Mouse (Mus musculus) liver, embryonic 14.5 days (tissue): Measurements from ENCODE around the gene Rbm4b. TPM values are rescaled to one million over a fixed set of nuclear protein-coding genes. Genes with fewer than 3 reads are reported as not detected.
"Not testable (repeated sequence)": the region's sequence is repeated elsewhere in the genome, so short reads cannot be mapped to it uniquely, and the experiment has no call there.

ENCODE experiments used
- ATAC-seq: fragments of 200-750 bp; cut with Nextera tagmentation; 2 replicates; pipeline ENCODE4 v1.8.0; 2017; ENCODE audit warnings: moderate number of reproducible peaks, mild to moderate bottlenecking, moderate library complexity; ENCODE audit not compliant: insufficient read depth
- DNase-seq, 3 experiments: peaks; one replicate each; pipeline ENCODE4 v3.0.0-alpha.2; 2012 to 2013; ENCODE audit warnings: low read depth in 3 of 3, low spot score in 3 of 3
- H3K27ac ChIP-seq: fragments of 300-500 bp; sonication (generic); 2 replicates; pipeline ENCODE4 v1.5.1; 2014; ENCODE audit warnings: moderate library complexity, mild to moderate bottlenecking, control low read depth, inconsistent platforms
- H3K27me3 ChIP-seq: fragments of 300-500 bp; sonication (generic); 2 replicates; pipeline ENCODE4 v1.6.1; 2014; ENCODE audit warnings: mild to moderate bottlenecking, low read length, moderate library complexity; ENCODE audit not compliant: control insufficient read depth, insufficient read depth
- H3K36me3 ChIP-seq: fragments of 300-500 bp; sonication (generic); replicated peaks from 2 replicates; pipeline ENCODE4 v1.6.1; 2014; ENCODE audit warnings: low read depth; ENCODE audit not compliant: control insufficient read depth, insufficient read depth
- H3K4me1 ChIP-seq, 2 experiments: fragments of 200-500 bp in 1 of 2; fragments of 300-500 bp in 1 of 2; sonication (generic) in 1 of 2; replicated peaks; 2 replicates each; pipeline ENCODE4 v1.6.1; 2012 to 2014; ENCODE audit warnings: antibody characterized with exemption in 1 of 2, inconsistent platforms in 1 of 2, low read length in 1 of 2; ENCODE audit not compliant: control insufficient read depth in 2 of 2, insufficient read depth in 2 of 2
- H3K4me2 ChIP-seq: fragments of 300-500 bp; sonication (generic); 2 replicates; pipeline ENCODE4 v1.6.1; 2014; ENCODE audit warnings: low read depth, mild to moderate bottlenecking, control low read depth, moderate library complexity
- H3K4me3 ChIP-seq, 2 experiments: fragments of 200-500 bp in 1 of 2; fragments of 300-500 bp in 1 of 2; sonication (generic) in 1 of 2; 2 replicates each; pipeline ENCODE4 v1.5.1; 2012 to 2014; ENCODE audit warnings: low read depth in 2 of 2, low read length in 2 of 2, mild to moderate bottlenecking in 2 of 2, control low read depth in 1 of 2, inconsistent platforms in 1 of 2, moderate library complexity in 1 of 2; ENCODE audit not compliant: insufficient read depth in 1 of 2
- H3K9ac ChIP-seq: fragments of 300-500 bp; sonication (generic); replicated peaks from 2 replicates; pipeline ENCODE4 v1.6.1; 2014; ENCODE audit warnings: mild to moderate bottlenecking, control low read depth, moderate library complexity
- H3K9me3 ChIP-seq: fragments of 300-500 bp; sonication (generic); 2 replicates; pipeline ENCODE4 v1.6.1; 2016; ENCODE audit warnings: low read length, mixed read lengths; ENCODE audit not compliant: control insufficient read depth
- CTCF ChIP-seq: IDR thresholded peaks from 2 replicates; pipeline ENCODE4 v1.5.1; 2016; ENCODE audit warnings: antibody characterized with exemption, low read depth, control low read depth
- EP300 ChIP-seq: IDR thresholded peaks from 2 replicates; pipeline ENCODE4 v1.6.1; 2016; ENCODE audit warnings: antibody characterized with exemption, low read depth
- WGBS: fragments of 180-500 bp; shearing (Covaris S2); extraction: QIAGEN DNeasy Blood & Tissue Kit; methylation state at CpG from one replicate; pipeline ENCODE4 v1.1.7; 2014; ENCODE audit not compliant: insufficient replicate concordance; 5-methylcytosine and 5-hydroxymethylcytosine counted together
- polyA plus RNA-seq, 2 experiments: library from polyadenylated mRNA; depleted of rRNA in 1 of 2; stranded (reverse) in 1 of 2; unstranded in 1 of 2; fragments of >200 nt; fragmentation: Nextera tagmentation in 1 of 2; extraction: Ambion mirVana in 1 of 2; gene quantifications; 2 replicates each; pipeline versions ENCODE4 v1.2.1 to v1.2.3; 2012 to 2014

The Rbm4b gene
- polyA plus RNA-seq, 2 experiments: 3.4 to 8.4 TPM

DNA sequence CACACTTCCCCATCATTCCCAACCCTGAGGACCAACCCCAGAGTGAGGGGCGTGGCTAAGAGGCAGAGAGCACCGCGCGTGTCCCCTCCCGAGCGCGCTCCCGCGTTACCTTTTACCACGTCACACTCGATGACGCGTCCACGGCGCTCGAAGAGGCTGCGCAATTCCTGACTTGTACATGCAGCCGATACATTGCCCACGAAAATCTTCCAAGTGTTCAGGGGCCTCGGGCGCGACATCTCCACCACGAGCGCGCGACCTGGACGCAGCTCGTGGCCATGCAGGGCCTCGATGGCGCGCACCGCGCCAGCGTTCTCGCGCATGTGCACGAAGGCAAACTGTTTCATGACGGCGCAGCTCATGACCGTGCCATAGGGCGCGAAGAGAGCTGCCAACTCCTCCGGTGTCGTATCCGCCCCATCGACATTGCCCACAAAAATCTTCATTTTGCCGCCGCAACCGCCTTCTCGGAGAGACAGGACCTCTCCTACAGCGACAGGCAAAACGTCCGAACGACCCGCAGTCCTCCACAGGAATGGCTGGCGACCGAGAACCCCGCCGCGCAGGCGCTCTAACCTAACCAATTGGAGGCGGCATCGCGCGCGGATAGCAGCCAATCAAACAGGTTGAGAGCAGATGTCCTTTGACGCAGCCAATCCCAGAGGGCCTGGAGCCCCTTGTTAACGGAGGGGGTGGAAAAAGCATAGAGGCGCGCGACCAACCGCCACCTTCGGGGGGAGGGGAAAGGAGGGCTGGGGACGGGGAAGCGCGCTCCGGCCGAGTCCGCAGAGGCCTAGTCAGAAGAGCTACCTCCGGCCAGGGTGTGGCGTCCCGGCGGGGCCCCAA is 55.0 kb downstream of the Rbm4b start, which contains the start of the genes Gm21992 and Rbm14:
Gm21992 (minus strand) TSS at position 550 of the 846 bp plus-strand sequence.
Rbm14 (minus strand) TSS at position 572 of the 846 bp plus-strand sequence.
- peak; percentile 97 for ATAC-seq
- no peaks in the 10 kb centered on the region for H3K27me3 ChIP-seq

GRCm38 (mm10) chr19:4811909-4812242 is 55.6 kb downstream of the Rbm4b start:
- H3K27me3 ChIP-seq: no peaks in the 10 kb centered on the region

More for the DNA sequence above, 55.0 kb downstream of the Rbm4b start, which contains the start of the genes Gm21992 and Rbm14:
- H3K36me3 ChIP-seq: peaks cover 6% of the 10 kb centered on the region; the same call in 1 of the 2 replicates
- TF ChIP-seq EP300 (peak; percentile 39; the same call in 1 of the 2 replicates), CTCF (peak; percentile 26)
- DNase-seq: peak; percentile 98 to 99 (median 99)
- peak within 1 kb of the TSS; percentile 87 for H3K9ac ChIP-seq
- peak within 1 kb of the TSS; percentile 92 for H3K27ac ChIP-seq
- peaks cover 14 to 20% of the 10 kb centered on the region in 2 experiments for H3K4me1 ChIP-seq
- H3K4me3 ChIP-seq: peak within 1 kb of the TSS; percentile 74 to 83
- WGBS: under 1% methylated on average over 83 of the region's 83 CpGs
- H3K4me2 ChIP-seq: peak within 1 kb of the TSS; percentile 99
- no peaks in the 10 kb centered on the region for H3K9me3 ChIP-seq

DNA sequence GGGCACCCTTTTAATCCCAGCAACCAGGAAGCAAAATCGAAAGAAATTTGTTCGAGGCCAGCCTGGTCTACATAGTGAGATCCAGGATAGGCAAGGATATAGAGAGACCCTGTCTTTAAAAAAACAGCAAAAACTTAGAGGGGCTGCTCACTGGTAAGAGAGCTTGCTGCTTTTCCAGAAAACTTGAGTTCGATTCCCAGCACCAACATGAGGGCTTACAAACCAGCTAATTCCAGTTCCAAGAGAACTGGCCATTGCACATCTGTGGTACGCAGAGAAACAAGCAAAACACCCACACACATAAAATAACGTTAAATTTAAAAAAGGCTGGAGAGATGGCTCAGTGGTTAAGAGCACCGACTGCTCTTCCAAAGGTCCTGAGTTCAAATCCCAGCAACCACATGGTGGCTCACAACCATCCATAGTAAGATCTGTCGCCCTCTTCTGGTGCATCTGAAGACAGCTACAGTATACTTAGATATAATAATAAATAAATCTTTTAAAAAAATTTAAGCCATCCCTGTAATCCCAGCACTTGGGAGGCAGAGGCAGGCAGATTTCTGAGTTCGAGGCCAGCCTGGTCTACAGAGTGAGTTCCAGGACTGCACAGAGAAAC is 56.1 kb downstream of the Rbm4b start:
- not testable (repeated sequence) for H3K27me3 ChIP-seq, ATAC-seq, DNase-seq, H3K36me3 ChIP-seq, H3K9me3 ChIP-seq
- Histone ChIP-seq H3K4me1 (peaks cover 14 to 20% of the 10 kb centered on the region in 2 experiments), H3K27ac (peak overlapping the region; percentile 87), H3K9ac (peak overlapping the region; percentile 84), H3K4me2 (peak overlapping the region; percentile 81), H3K4me3 (peak overlapping the region; percentile 74 to 83)
- peak; percentile 44 for TF ChIP-seq CTCF
- WGBS: 62% methylated on average over 8 of the region's 8 CpGs

More at GRCm38 (mm10) chr19:4811909-4812242, 55.6 kb downstream of the Rbm4b start:
- peak overlapping the region; percentile 84 for H3K9ac ChIP-seq
- H3K27ac ChIP-seq: peak overlapping the region; percentile 87
- H3K36me3 ChIP-seq: peaks cover 6% of the 10 kb centered on the region; the same call in 1 of the 2 replicates
- no peak for TF ChIP-seq CTCF
- TF ChIP-seq EP300: no peak
- H3K4me2 ChIP-seq: peak overlapping the region; percentile 81
- peaks cover 14 to 20% of the 10 kb centered on the region in 2 experiments for H3K4me1 ChIP-seq
- peak overlapping the region; percentile 74 to 83 for H3K4me3 ChIP-seq
- DNase-seq (no peak), ATAC-seq (peak; percentile 27; the same call in 1 of the 2 replicates)
- WGBS: 3% methylated on average over 12 of the region's 12 CpGs
- no peaks in the 10 kb centered on the region for H3K9me3 ChIP-seq

GRCm38 (mm10) chr19:4813015-4813414 is 56.7 kb downstream of the Rbm4b start:
- H3K9me3 ChIP-seq: no peaks in the 10 kb centered on the region
- TF ChIP-seq CTCF (peak; percentile 65), EP300 (no peak)
- no peak for DNase-seq

More at GRCm38 (mm10) chr19:4813015-4813414, 56.7 kb downstream of the Rbm4b start:
- peaks cover 14 to 18% of the 10 kb centered on the region in 2 experiments for H3K4me1 ChIP-seq
- H3K9ac ChIP-seq: no peak overlapping the region
- no peak overlapping the region for H3K27ac ChIP-seq
- peaks cover under 1% of the 10 kb centered on the region; the same call in 1 of the 2 replicates for H3K36me3 ChIP-seq
- no peaks in the 10 kb centered on the region for H3K27me3 ChIP-seq
- no peak for ATAC-seq
- H3K4me2 ChIP-seq: no peak overlapping the region
- WGBS: 74% methylated on average over 6 of the region's 6 CpGs
- H3K4me3 ChIP-seq: no peak overlapping the region

Other genes starting within 250 kb of the Rbm4b start
- 14.7 and 16.4 TPM in 2 replicates for gene Pcx, start 246.0 kb upstream of the Rbm4b start, polyA plus RNA-seq (2012; rRNA removed)
- 25.6 and 29.1 TPM in 2 replicates for gene Pcx, start 246.0 kb upstream of the Rbm4b start, polyA plus RNA-seq (2014; fragmentation: Nextera tagmentation; extraction: Ambion mirVana)
- gene Lrfn4, start 140.8 kb upstream of the Rbm4b start, polyA plus RNA-seq (2012; rRNA removed): 2.1 and 2.6 TPM in 2 replicates
- gene Lrfn4, start 140.8 kb upstream of the Rbm4b start, polyA plus RNA-seq (2014; fragmentation: Nextera tagmentation; extraction: Ambion mirVana): 0.42 and 0.64 TPM in 2 replicates
- gene Rce1, start 130.9 kb upstream of the Rbm4b start, polyA plus RNA-seq (2012; rRNA removed): 20.0 and 26.7 TPM in 2 replicates
- 23.6 and 25.2 TPM in 2 replicates for gene Rce1, start 130.9 kb upstream of the Rbm4b start, polyA plus RNA-seq (2014; fragmentation: Nextera tagmentation; extraction: Ambion mirVana)
- 0.01 and 0.20 TPM in 2 replicates for gene Gm960, start 57.8 kb upstream of the Rbm4b start, polyA plus RNA-seq (2012; rRNA removed)
- 0.75 TPM in 1 of 2 replicates, not detected in the other for gene Gm960, start 57.8 kb upstream of the Rbm4b start, polyA plus RNA-seq (2014; fragmentation: Nextera tagmentation; extraction: Ambion mirVana)
- 0.04 and 0.08 TPM in 2 replicates for gene Sptbn2, start 45.3 kb upstream of the Rbm4b start, polyA plus RNA-seq (2012; rRNA removed)
- 0.03 and 0.15 TPM in 2 replicates for gene Sptbn2, start 45.3 kb upstream of the Rbm4b start, polyA plus RNA-seq (2014; fragmentation: Nextera tagmentation; extraction: Ambion mirVana)
- 23.8 and 27.9 TPM in 2 replicates for gene Rbm4, start 37.4 kb downstream of the Rbm4b start, polyA plus RNA-seq (2012; rRNA removed)
- 22.1 and 24.3 TPM in 2 replicates for gene Rbm4, start 37.4 kb downstream of the Rbm4b start, polyA plus RNA-seq (2014; fragmentation: Nextera tagmentation; extraction: Ambion mirVana)
- 10.7 and 15.1 TPM in 2 replicates for gene Gm21992, start 55.1 kb downstream of the Rbm4b start, polyA plus RNA-seq (2012; rRNA removed)
- gene Gm21992, start 55.1 kb downstream of the Rbm4b start, polyA plus RNA-seq (2014; fragmentation: Nextera tagmentation; extraction: Ambion mirVana): 8.6 and 9.5 TPM in 2 replicates
- 23.9 and 27.1 TPM in 2 replicates for gene Rbm14, start 55.1 kb downstream of the Rbm4b start, polyA plus RNA-seq (2012; rRNA removed)
- gene Rbm14, start 55.1 kb downstream of the Rbm4b start, polyA plus RNA-seq (2014; fragmentation: Nextera tagmentation; extraction: Ambion mirVana): 30.3 and 35.7 TPM in 2 replicates
- gene Ccs, start 82.8 kb downstream of the Rbm4b start, polyA plus RNA-seq (2012; rRNA removed): 24.0 and 38.1 TPM in 2 replicates
- gene Ccs, start 82.8 kb downstream of the Rbm4b start, polyA plus RNA-seq (2014; fragmentation: Nextera tagmentation; extraction: Ambion mirVana): 35.4 and 41.2 TPM in 2 replicates
- gene Ccdc87, start 82.9 kb downstream of the Rbm4b start, polyA plus RNA-seq (2012; rRNA removed): 0.01 and 0.02 TPM in 2 replicates
- gene Ccdc87, start 82.9 kb downstream of the Rbm4b start, polyA plus RNA-seq (2014; fragmentation: Nextera tagmentation; extraction: Ambion mirVana): not detected in 2 replicates
- gene Ctsf, start 98.6 kb downstream of the Rbm4b start, polyA plus RNA-seq (2012; rRNA removed): 18.5 and 20.8 TPM in 2 replicates
- gene Ctsf, start 98.6 kb downstream of the Rbm4b start, polyA plus RNA-seq (2014; fragmentation: Nextera tagmentation; extraction: Ambion mirVana): 30.6 and 32.8 TPM in 2 replicates
- 0.18 and 0.33 TPM in 2 replicates for gene Actn3, start 121.4 kb downstream of the Rbm4b start, polyA plus RNA-seq (2012; rRNA removed)
- gene Actn3, start 121.4 kb downstream of the Rbm4b start, polyA plus RNA-seq (2014; fragmentation: Nextera tagmentation; extraction: Ambion mirVana): 0.28 TPM in 2 replicates
- 16.5 and 17.2 TPM in 2 replicates for gene Zdhhc24, start 122.2 kb downstream of the Rbm4b start, polyA plus RNA-seq (2012; rRNA removed)
- gene Zdhhc24, start 122.2 kb downstream of the Rbm4b start, polyA plus RNA-seq (2014; fragmentation: Nextera tagmentation; extraction: Ambion mirVana): 6.8 and 6.9 TPM in 2 replicates
- 1.2 TPM in 2 replicates for gene Bbs1, start 150.1 kb downstream of the Rbm4b start, polyA plus RNA-seq (2012; rRNA removed)
- gene Bbs1, start 150.1 kb downstream of the Rbm4b start, polyA plus RNA-seq (2014; fragmentation: Nextera tagmentation; extraction: Ambion mirVana): 0.27 and 0.82 TPM in 2 replicates
- gene Dpp3, start 171.8 kb downstream of the Rbm4b start, polyA plus RNA-seq (2012; rRNA removed): 22.4 and 28.0 TPM in 2 replicates
- gene Dpp3, start 171.8 kb downstream of the Rbm4b start, polyA plus RNA-seq (2014; fragmentation: Nextera tagmentation; extraction: Ambion mirVana): 37.0 and 39.9 TPM in 2 replicates
- 0.03 and 0.06 TPM in 2 replicates for gene Peli3, start 186.6 kb downstream of the Rbm4b start, polyA plus RNA-seq (2012; rRNA removed)
- 0.24 TPM in 1 of 2 replicates, not detected in the other for gene Peli3, start 186.6 kb downstream of the Rbm4b start, polyA plus RNA-seq (2014; fragmentation: Nextera tagmentation; extraction: Ambion mirVana)
- gene Mrpl11, start 205.7 kb downstream of the Rbm4b start, polyA plus RNA-seq (2012; rRNA removed): 17.8 and 31.8 TPM in 2 replicates
- 64.7 and 66.2 TPM in 2 replicates for gene Mrpl11, start 205.7 kb downstream of the Rbm4b start, polyA plus RNA-seq (2014; fragmentation: Nextera tagmentation; extraction: Ambion mirVana)
- 0.11 and 0.12 TPM in 2 replicates for gene Npas4, start 233.8 kb downstream of the Rbm4b start, polyA plus RNA-seq (2012; rRNA removed)
- not detected in 2 replicates for gene Npas4, start 233.8 kb downstream of the Rbm4b start, polyA plus RNA-seq (2014; fragmentation: Nextera tagmentation; extraction: Ambion mirVana)